Mouse (Mus musculus) G1E (cell line): ENCODE measurements around the gene Stat4.

Experiments
- CTCF ChIP-seq: IDR thresholded peaks from 2 replicates; pipeline ENCODE4 v1.5.1; 2012; ENCODE audit warnings: low read depth, low read length, inconsistent platforms, mixed read lengths
- GATA1 ChIP-seq: IDR thresholded peaks from 2 replicates; pipeline ENCODE4 v1.6.1; 2012; ENCODE audit warnings: borderline replicate concordance, low read length, inconsistent platforms, mixed read lengths
- GATA2 ChIP-seq: IDR thresholded peaks from 2 replicates; pipeline ENCODE4 v1.6.1; 2012; ENCODE audit warnings: low read depth, low read length, inconsistent platforms, borderline replicate concordance
- TAL1 ChIP-seq: conservative IDR thresholded peaks from 2 replicates; pipeline ENCODE4 v1.6.1; 2012; ENCODE audit warnings: low read depth, low read length, inconsistent platforms, mixed read lengths

DNA sequence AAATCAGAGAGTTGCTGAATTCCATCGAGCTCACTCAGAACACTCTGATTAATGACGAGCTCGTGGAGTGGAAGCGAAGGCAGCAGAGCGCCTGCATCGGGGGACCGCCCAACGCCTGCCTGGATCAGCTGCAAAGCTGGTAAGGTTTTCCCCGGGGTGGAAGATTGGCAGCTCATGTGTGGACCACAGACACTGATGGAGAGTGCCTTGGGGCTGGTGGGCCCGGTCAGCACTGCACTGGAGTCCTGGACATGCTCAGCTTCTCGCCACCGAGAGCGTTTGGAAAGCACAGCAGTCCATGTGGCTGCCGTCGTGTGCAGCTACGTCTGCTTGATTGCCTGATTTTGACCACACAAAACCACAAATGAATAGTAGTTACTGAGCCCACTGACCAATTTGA, 150.3 kb downstream of the Stat4 start:
- no peak for TF ChIP-seq CTCF
- no peak for TF ChIP-seq GATA2
- TF ChIP-seq GATA1: no peak
- no peak for TF ChIP-seq TAL1
